Mouse (Mus musculus): ENCODE results near the gene 1700001C19Rik.

DNA sequence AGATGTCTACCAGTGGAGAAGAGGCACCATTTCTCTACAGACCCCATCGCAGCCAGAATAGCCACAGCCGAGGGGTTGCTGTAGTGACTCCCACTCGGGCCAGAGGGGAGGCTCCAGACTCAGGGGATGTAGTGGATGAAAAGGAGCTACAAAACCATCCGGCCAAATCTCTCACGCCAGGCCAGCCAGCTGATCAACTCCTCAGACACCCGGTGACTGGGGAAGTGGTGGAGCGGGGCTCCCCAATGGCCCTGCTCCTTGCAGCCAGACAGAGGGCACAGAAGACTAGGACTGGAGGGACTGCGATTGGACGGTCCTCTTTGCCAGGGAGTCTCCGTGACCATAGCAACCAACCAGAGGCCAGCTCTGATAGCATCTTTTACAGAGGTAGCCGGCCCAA is 30.5 kb upstream of the 1700001C19Rik start:
- TF ChIP-seq POLR2A (IDR thresholded peaks at IDR 0.05; ENCODE audit: control insufficient read depth, extremely low read depth, insufficient read depth, low read length, poor library complexity) (no peak), CTCF (IDR thresholded peaks at IDR 0.05; ENCODE audit: borderline replicate concordance, control insufficient read depth, extremely low read depth, insufficient read depth, low read length, poor library complexity) (no peak)

Data from thymus, adult 2 months (tissue).